Mouse (Mus musculus) ES-E14 (cell line): Measurements from ENCODE around the gene Rsbn1l. TPM values are rescaled to one million over a fixed set of nuclear protein-coding genes. Genes with fewer than 3 reads are reported as not detected.
A peak's percentile ranks its signal among the peaks of the same experiment; 100 is the strongest.

Source experiments
- DNase-seq: peaks from one replicate; pipeline ENCODE4 v3.0.0-alpha.2; 2013; ENCODE audit warnings: low read depth, low spot score
- H3K27ac ChIP-seq: 2 replicates; pipeline ENCODE4 v1.5.1; 2012; ENCODE audit warnings: low read depth, mild to moderate bottlenecking, low read length, moderate library complexity, mixed read lengths; ENCODE audit not compliant: poor library complexity, insufficient read depth, severe bottlenecking
- H3K36me3 ChIP-seq: 2 replicates; pipeline ENCODE4 v1.6.1; 2012; ENCODE audit warnings: mild to moderate bottlenecking, low read length, moderate library complexity, mixed read lengths; ENCODE audit not compliant: control insufficient read depth, poor library complexity, insufficient read depth, severe bottlenecking
- H3K4me1 ChIP-seq, 2 experiments: fragments of 150-350 bp in 1 of 2; sonication (generic) in 1 of 2; 2 replicates each; pipeline ENCODE4 v1.6.1; 2012; ENCODE audit warnings: low read length in 2 of 2, mild to moderate bottlenecking in 1 of 2, mixed read lengths in 1 of 2; ENCODE audit not compliant: control insufficient read depth in 2 of 2, insufficient read depth in 2 of 2, poor library complexity in 1 of 2
- H3K4me3 ChIP-seq, 2 experiments: fragments of 150-350 bp in 1 of 2; sonication (generic) in 1 of 2; 2 replicates each; pipeline ENCODE4 v1.5.1; 2012; ENCODE audit warnings: low read length in 2 of 2, low read depth in 1 of 2, mild to moderate bottlenecking in 1 of 2, mixed read lengths in 1 of 2; ENCODE audit not compliant: insufficient read depth in 1 of 2, poor library complexity in 1 of 2, severe bottlenecking in 1 of 2
- H3K9ac ChIP-seq: 2 replicates; pipeline ENCODE4 v1.6.1; 2012; ENCODE audit warnings: low read depth, mild to moderate bottlenecking, low read length, mixed read lengths; ENCODE audit not compliant: poor library complexity, insufficient read depth, severe bottlenecking
- H3K9me3 ChIP-seq: fragments of 150-350 bp; sonication (generic); 2 replicates; pipeline ENCODE4 v1.6.1; 2012; ENCODE audit warnings: low read depth, mild to moderate bottlenecking, low read length; ENCODE audit not compliant: control insufficient read depth, insufficient read depth
- CHD2 ChIP-seq: IDR thresholded peaks from 2 replicates; pipeline ENCODE4 v1.6.1; 2014; ENCODE audit warnings: mild to moderate bottlenecking, low read depth, low read length, inconsistent platforms
- HCFC1 ChIP-seq: IDR thresholded peaks from 2 replicates; pipeline ENCODE4 v1.6.1; 2012; ENCODE audit warnings: low read length, inconsistent platforms, borderline replicate concordance; ENCODE audit not compliant: insufficient read depth
- MAFK ChIP-seq: IDR thresholded peaks from 2 replicates; pipeline ENCODE4 v1.6.1; 2014; ENCODE audit warnings: mild to moderate bottlenecking, low read depth, low read length, inconsistent platforms; ENCODE audit not compliant: insufficient read depth
- ZC3H11A ChIP-seq: IDR thresholded peaks from 2 replicates; pipeline ENCODE4 v1.6.1; 2012; ENCODE audit warnings: low read depth, mild to moderate bottlenecking, inconsistent platforms, low read length, borderline replicate concordance
- ZNF384 ChIP-seq: IDR thresholded peaks from 2 replicates; pipeline ENCODE4 v1.6.1; 2012; ENCODE audit warnings: low read depth, low read length, inconsistent platforms
- in situ Hi-C, 2 experiments: fragments of 600-800 bp; cut with MboI; formaldehyde crosslinking; loops; one replicate each; pipeline ENCODE4 v1.15.1; 2025; ENCODE audit warnings: low sequenced_read_pairs in 2 of 2, inconsistent platforms in 1 of 2; ENCODE audit not compliant: unreplicated experiment in 2 of 2
- total RNA-seq: library from RNA; depleted of rRNA; stranded (reverse); fragments of 300-350 nt; gene quantifications from 2 replicates; pipeline ENCODE4 v1.2.3, GENCODE M21; 2012

The Rsbn1l gene
- total RNA-seq, 1 experiment = 8.6 TPM

- TF ChIP-seq CHD2 = no peak
- no peak for TF ChIP-seq ZNF384
- TF ChIP-seq HCFC1 = no peak
- TF ChIP-seq ZC3H11A = no peak
- TF ChIP-seq MAFK = no peak
- no peak overlapping the region for H3K9ac ChIP-seq
- no peak overlapping the region for H3K27ac ChIP-seq
- H3K9me3 ChIP-seq = no peaks in the 10 kb centered on the region
- in situ Hi-C loops = no loop called here
- no peak overlapping the region for H3K4me3 ChIP-seq
- H3K36me3 ChIP-seq = peaks cover 14% of the 10 kb centered on the region
- H3K4me1 ChIP-seq = peaks cover 0 to 4% of the 10 kb centered on the region in 2 experiments; a peak in 1 of 4 replicates
- no peak for DNase-seq
Observed at GRCm38 (mm10) chr5:20897446-20898167, 58.6 kb downstream of the Rsbn1l start.

- H3K9ac ChIP-seq = no peak overlapping the region
- 0 out of 2 replicates have a peak, but pooled peaks cover 3% of the 10 kb centered on the region for H3K36me3 ChIP-seq
- no peak for DNase-seq
- TF ChIP-seq HCFC1 = no peak
- no peak for TF ChIP-seq CHD2
- no peak for TF ChIP-seq ZNF384
- TF ChIP-seq MAFK = no peak
- TF ChIP-seq ZC3H11A = no peak
- in situ Hi-C loops = no loop called here
- H3K4me3 ChIP-seq = peak overlapping the region in 1 of 2 experiments; percentile 90; a peak in 2 of 4 replicates
- H3K27ac ChIP-seq = no peak overlapping the region
- peaks cover 0 to 7% of the 10 kb centered on the region in 2 experiments; a peak in 2 of 4 replicates for H3K4me1 ChIP-seq
- no peaks in the 10 kb centered on the region for H3K9me3 ChIP-seq
Observed at GRCm38 (mm10) chr5:20884036-20884620, 72.1 kb downstream of the Rsbn1l start.

DNA sequence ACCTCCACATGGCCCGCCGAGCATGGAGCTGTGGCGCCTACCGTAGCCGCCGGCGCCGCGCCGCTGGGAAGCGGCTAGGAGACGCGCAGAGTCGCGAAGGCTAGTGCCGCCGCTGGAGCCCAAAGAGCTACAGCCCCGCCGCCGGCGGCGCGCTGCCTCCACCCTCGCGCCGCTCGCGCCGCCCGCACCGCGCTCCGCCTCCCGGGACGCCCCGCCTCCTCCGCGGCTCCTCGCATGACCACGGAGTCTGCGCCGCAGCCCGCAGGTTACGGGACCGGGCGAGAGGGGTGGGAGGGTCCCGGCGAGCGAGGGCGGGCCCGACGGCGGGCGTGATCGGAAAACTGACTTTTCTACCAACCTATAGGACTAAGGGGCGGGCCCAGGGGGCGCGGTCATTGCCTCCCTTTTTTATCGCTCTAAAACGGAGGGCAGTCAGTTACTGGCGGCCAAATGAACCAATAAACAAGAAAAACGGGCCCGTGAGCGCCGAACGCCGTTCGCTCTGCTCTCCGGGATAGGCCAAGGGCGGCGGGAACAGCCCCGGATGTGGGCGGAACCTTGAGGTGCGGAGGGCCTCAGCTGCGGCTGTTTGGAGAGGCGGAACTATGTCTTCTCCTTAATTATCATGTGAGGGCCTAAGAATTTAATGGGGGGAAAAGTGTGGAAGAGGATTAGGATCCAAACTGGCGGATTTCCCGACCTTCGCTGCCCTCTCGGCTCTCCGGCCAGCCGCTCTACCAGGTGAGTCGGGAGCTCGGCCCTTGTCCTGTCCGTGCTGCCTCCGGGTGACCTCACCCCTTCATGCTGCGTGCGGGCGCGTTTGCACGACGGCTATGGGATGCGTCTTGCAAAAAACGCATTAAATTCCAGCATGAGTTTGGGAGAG is 74.0 kb downstream of the Rsbn1l start, which contains the start of the genes Phtf2 and Tmem60:
Phtf2 (minus strand) TSS at position 210 of the 886 bp plus-strand sequence.
Tmem60 (plus strand) TSS at position 277 of the 886 bp plus-strand sequence.
- peak within 1 kb of the TSS; percentile 90 to 91 for H3K4me3 ChIP-seq
- DNase-seq = peak; percentile 99
- H3K36me3 ChIP-seq = no peaks in the 10 kb centered on the region
- peak; percentile 60; the same call in 1 of the 2 replicates for TF ChIP-seq HCFC1
- peak; percentile 73 for TF ChIP-seq CHD2
- no peak for TF ChIP-seq MAFK
- peaks cover 0 to 7% of the 10 kb centered on the region in 2 experiments; a peak in 2 of 4 replicates for H3K4me1 ChIP-seq
- in situ Hi-C loops = no loop called here
- peak within 1 kb of the TSS; percentile 91 for H3K9ac ChIP-seq
- H3K9me3 ChIP-seq = no peaks in the 10 kb centered on the region
- H3K27ac ChIP-seq = peak within 1 kb of the TSS; percentile 72

- in situ Hi-C loops = no loop called here
- Histone ChIP-seq H3K27ac (peak overlapping the region; percentile 72), H3K9me3 (no peaks in the 10 kb centered on the region), H3K36me3 (no peaks in the 10 kb centered on the region), H3K4me3 (peak overlapping the region; percentile 90 to 91), H3K4me1 (peaks cover 0 to 7% of the 10 kb centered on the region in 2 experiments; a peak in 2 of 4 replicates), H3K9ac (peak overlapping the region; percentile 89)
- TF ChIP-seq MAFK = no peak
- no peak for TF ChIP-seq CHD2
- no peak for TF ChIP-seq ZC3H11A
- TF ChIP-seq ZNF384 = no peak
- TF ChIP-seq HCFC1 = no peak
- DNase-seq = no peak
Observed at GRCm38 (mm10) chr5:20880797-20881775, 75.1 kb downstream of the Rsbn1l start.
